Mouse (Mus musculus): ENCODE measurements around the gene Pou3f1. TPM values are rescaled to one million over a fixed set of nuclear protein-coding genes. Genes with fewer than 3 reads are reported as not detected.

Pou3f1 gene
- total RNA-seq (2023) = not detected

GRCm38 (mm10) chr4:124656518-124656853 lies at the start of gene Pou3f1:
Pou3f1 (plus strand) TSS chr4:124656807.

GRCm38 (mm10) chr4:124610703-124611102 lies 45.9 kb upstream of the Pou3f1 start, which contains the start of gene 3100002H09Rik:
3100002H09Rik (minus strand) TSS chr4:124610803.

GRCm38 (mm10) chr4:124693135-124693894 lies 36.7 kb downstream of the Pou3f1 start, which contains the start of gene Utp11:
Utp11 (minus strand) TSS chr4:124693600.

GRCm38 (mm10) chr4:124700248-124700971 lies 43.8 kb downstream of the Pou3f1 start, which contains the start of gene Fhl3:
Fhl3 (plus strand) TSS chr4:124700701.

Other genes with a start within 250 kb of the Pou3f1 start
- gene 3100002H09Rik, start 46.0 kb upstream of the Pou3f1 start, total RNA-seq (2023) = not detected
- 10 to 100 TPM; 17.9 to 22.3 TPM for gene Utp11, start 36.8 kb downstream of the Pou3f1 start, total RNA-seq (2023)
- gene Fhl3, start 43.9 kb downstream of the Pou3f1 start, total RNA-seq (2023) = 1 to 10 TPM; 2.2 to 3.4 TPM
- gene Sf3a3, start 58.0 kb downstream of the Pou3f1 start, total RNA-seq (2023) = 10 to 100 TPM; 29.2 to 33.0 TPM
- 10 to 100 TPM; 57.5 to 62.3 TPM for gene Inpp5b, start 85.0 kb downstream of the Pou3f1 start, total RNA-seq (2023)
- gene Mtf1, start 145.3 kb downstream of the Pou3f1 start, total RNA-seq (2023) = 10 to 100 TPM; 30.2 to 33.9 TPM
- gene Yrdc, start 193.9 kb downstream of the Pou3f1 start, total RNA-seq (2023) = 10 to 100 TPM; 62.7 to 71.3 TPM
- 10 to 100 TPM in 1 of 2 experiments, 1 to 10 TPM in 1; 8.7 to 11.7 TPM for gene 1110065P20Rik, start 194.4 kb downstream of the Pou3f1 start, total RNA-seq (2023)
- gene Maneal, start 205.4 kb downstream of the Pou3f1 start, total RNA-seq (2023) = not detected
- gene Epha10, start 224.1 kb downstream of the Pou3f1 start, total RNA-seq (2023) = not detected

Data from monocyte, adult 59 days (primary cell).